Mouse (Mus musculus) embryonic fibroblast, embryonic 13.5 days (primary cell): ENCODE measurements around the gene Tec.

ENCODE experiments used
- CTCF ChIP-seq: IDR thresholded peaks from 2 replicates; pipeline ENCODE4 v1.5.1; 2011; ENCODE audit warnings: mild to moderate bottlenecking, control low read depth, low read length, moderate library complexity, borderline replicate concordance; ENCODE audit not compliant: insufficient read depth
- POLR2A ChIP-seq: IDR thresholded peaks from 2 replicates; pipeline ENCODE4 v1.6.1; 2011; ENCODE audit warnings: low read depth, mild to moderate bottlenecking, control low read depth, low read length, moderate library complexity

DNA sequence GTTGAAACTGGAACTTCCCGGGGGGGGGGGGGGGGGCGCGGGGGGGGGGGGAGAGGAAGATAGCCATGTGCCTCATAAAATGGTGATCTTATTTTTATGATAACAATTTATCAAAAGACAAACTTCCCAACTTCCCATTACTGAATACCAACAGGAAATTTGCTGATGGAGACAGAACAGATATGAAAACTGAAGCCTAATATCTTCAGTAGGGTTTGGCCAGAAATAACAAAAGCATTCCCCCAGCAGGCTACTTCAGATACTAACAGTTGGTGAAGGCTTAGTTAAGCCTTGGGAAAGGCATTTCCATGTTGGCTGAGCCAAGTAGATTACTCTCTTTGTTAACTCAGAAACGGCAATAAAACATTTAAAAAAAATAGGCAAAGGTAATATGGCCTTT is 21.6 kb downstream of the Tec start:
- TF ChIP-seq POLR2A, result no peak
- TF ChIP-seq CTCF, result no peak
